Mouse (Mus musculus) liver, embryonic 15.5 days (tissue): ENCODE measurements around the gene Nfe2l2. TPM values are rescaled to one million over a fixed set of nuclear protein-coding genes. Genes with fewer than 3 reads are reported as not detected.

Source experiments
- ATAC-seq: fragments of 200-750 bp; cut with Nextera tagmentation; 2 replicates; pipeline ENCODE4 v1.8.0; 2017; ENCODE audit warnings: moderate number of reproducible peaks, mild to moderate bottlenecking, moderate library complexity; ENCODE audit not compliant: insufficient read depth
- H3K27ac ChIP-seq: fragments of 300-500 bp; sonication (generic); replicated peaks from 2 replicates; pipeline ENCODE4 v1.5.1; 2015; ENCODE audit warnings: mild to moderate bottlenecking, inconsistent platforms
- H3K27me3 ChIP-seq: fragments of 300-500 bp; sonication (generic); 2 replicates; pipeline ENCODE4 v1.6.1; 2015; ENCODE audit warnings: mild to moderate bottlenecking, inconsistent platforms
- H3K36me3 ChIP-seq: fragments of 300-500 bp; sonication (generic); replicated peaks from 2 replicates; pipeline ENCODE4 v1.6.1; 2015; ENCODE audit warnings: moderate library complexity, mild to moderate bottlenecking, inconsistent platforms
- H3K4me1 ChIP-seq: fragments of 300-500 bp; sonication (generic); replicated peaks from 2 replicates; pipeline ENCODE4 v1.6.1; 2015; ENCODE audit warnings: inconsistent platforms
- H3K4me2 ChIP-seq: fragments of 300-500 bp; sonication (generic); 2 replicates; pipeline ENCODE4 v1.6.1; 2015; ENCODE audit warnings: moderate library complexity, mild to moderate bottlenecking, inconsistent platforms
- H3K4me3 ChIP-seq: fragments of 300-500 bp; sonication (generic); replicated peaks from 2 replicates; pipeline ENCODE4 v1.5.1; 2015; ENCODE audit warnings: mild to moderate bottlenecking, inconsistent platforms
- H3K9ac ChIP-seq: fragments of 300-500 bp; sonication (generic); 2 replicates; pipeline ENCODE4 v1.6.1; 2015; ENCODE audit warnings: moderate library complexity, mild to moderate bottlenecking, inconsistent platforms
- H3K9me3 ChIP-seq: fragments of 300-500 bp; sonication (generic); replicated peaks from 2 replicates; pipeline ENCODE4 v1.6.1; 2016; ENCODE audit warnings: inconsistent platforms
- WGBS: fragments of 180-500 bp; shearing (Covaris S2); methylation state at CpG from one replicate; pipeline ENCODE4 v1.1.7; 2015; ENCODE audit warnings: mixed read lengths; ENCODE audit not compliant: insufficient replicate concordance; 5-methylcytosine and 5-hydroxymethylcytosine counted together
- polyA plus RNA-seq: library from polyadenylated mRNA; unstranded; fragments of >200 nt; fragmentation: Nextera tagmentation; extraction: Ambion mirVana; gene quantifications from 2 replicates; pipeline ENCODE4 v1.2.1, GENCODE M21; 2015

The Nfe2l2 gene
- polyA plus RNA-seq, 1 experiment from 2014 or later, result 37.1 TPM

DNA sequence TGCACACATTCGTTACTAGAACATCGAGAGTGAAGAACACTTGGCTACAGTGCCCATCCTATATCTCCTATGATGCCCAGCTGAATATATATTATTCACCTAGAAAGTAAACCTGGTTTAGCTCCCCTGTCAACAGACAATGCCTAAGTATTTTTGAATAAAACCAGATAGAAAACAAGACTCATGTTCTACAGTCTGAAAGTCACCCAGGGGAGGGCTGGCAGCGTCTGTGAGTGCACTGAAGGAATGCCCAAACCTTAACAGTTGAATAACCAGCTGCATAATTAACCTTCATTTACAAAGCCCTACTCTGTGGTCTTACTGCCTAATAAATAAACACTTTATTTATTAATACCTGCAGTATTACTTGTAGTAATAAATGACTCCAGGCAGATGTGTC is 19.9 kb downstream of the Nfe2l2 start:
- Histone ChIP-seq H3K4me2 (no peak overlapping the region), H3K9ac (no peak overlapping the region), H3K36me3 (peaks cover 44% of the 10 kb centered on the region), H3K9me3 (no peaks in the 10 kb centered on the region), H3K4me1 (peaks cover 77% of the 10 kb centered on the region), H3K4me3 (no peak overlapping the region), H3K27me3 (no peaks in the 10 kb centered on the region), H3K27ac (no peak overlapping the region)
- no peak for ATAC-seq
- 79% methylated on average over 3 of the region's 3 CpGs for WGBS

DNA sequence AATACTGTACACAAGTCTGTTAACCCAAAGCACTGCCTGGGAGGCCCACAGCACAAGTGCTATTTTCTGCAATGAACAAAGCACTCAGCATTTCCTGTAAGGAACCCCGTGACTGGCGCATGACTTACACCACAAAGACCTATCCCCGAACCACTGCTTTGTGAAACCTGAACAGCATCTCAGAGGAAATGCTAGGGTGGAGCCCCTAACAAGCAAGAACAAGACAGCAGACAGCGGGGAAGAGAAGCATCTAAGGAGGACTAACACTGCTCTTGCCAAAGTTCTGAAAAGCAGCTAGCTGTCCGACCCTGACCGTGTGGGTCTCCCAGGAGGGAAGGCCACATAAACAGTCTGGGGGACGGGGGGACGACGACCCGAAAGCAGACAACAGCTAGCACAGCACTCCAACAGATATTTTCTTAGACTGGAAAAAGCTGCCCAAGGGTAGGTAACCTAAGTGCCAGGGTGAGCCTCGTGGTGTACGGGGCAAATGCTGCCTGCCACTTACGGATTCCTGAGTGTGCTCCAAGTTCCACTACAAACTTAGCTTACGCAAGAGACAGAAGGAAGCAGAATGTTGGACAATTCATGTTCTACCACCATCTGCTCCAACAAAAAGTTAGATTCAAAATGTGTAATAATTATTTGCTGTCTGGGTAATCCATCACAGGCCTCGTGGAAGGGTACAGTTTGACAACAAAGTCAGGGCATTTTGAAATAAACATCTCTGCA is 21.3 kb downstream of the Nfe2l2 start:
- H3K9ac ChIP-seq, result no peak overlapping the region
- peak; percentile 29 for ATAC-seq
- no peaks in the 10 kb centered on the region for H3K27me3 ChIP-seq
- H3K4me3 ChIP-seq, result no peak overlapping the region
- H3K4me1 ChIP-seq, result peaks cover 65% of the 10 kb centered on the region
- H3K9me3 ChIP-seq, result no peaks in the 10 kb centered on the region
- peaks cover 44% of the 10 kb centered on the region for H3K36me3 ChIP-seq
- 34% methylated on average over 15 of the region's 15 CpGs for WGBS
- peak overlapping the region; percentile 77 for H3K27ac ChIP-seq
- H3K4me2 ChIP-seq, result peak overlapping the region; percentile 41; the same call in 1 of the 2 replicates

DNA sequence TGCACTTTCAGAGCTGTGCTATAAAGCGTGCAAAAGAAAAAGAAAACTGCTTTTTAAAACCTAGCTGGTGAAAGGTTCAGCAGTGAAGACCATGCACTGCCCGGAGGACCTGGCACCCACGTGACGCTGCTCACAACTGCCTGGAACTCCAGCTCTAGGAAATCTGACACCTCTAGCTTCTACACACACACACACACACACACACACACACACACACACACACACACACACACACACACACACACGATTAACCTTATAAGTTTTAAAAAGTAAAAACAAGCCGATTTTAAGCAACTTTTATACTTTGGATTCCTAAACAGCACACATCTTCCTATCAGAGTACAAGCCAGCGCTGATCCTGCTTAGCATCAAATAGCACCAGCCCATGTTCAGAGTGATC is 23.0 kb downstream of the Nfe2l2 start:
- ATAC-seq, result no peak
- Histone ChIP-seq H3K36me3 (peaks cover 54% of the 10 kb centered on the region), H3K4me2 (no peak overlapping the region), H3K9me3 (no peaks in the 10 kb centered on the region), H3K27me3 (no peaks in the 10 kb centered on the region), H3K4me3 (no peak overlapping the region), H3K27ac (no peak overlapping the region), H3K4me1 (peaks cover 48% of the 10 kb centered on the region), H3K9ac (no peak overlapping the region)
- 68% methylated on average over 7 of the region's 7 CpGs for WGBS

DNA sequence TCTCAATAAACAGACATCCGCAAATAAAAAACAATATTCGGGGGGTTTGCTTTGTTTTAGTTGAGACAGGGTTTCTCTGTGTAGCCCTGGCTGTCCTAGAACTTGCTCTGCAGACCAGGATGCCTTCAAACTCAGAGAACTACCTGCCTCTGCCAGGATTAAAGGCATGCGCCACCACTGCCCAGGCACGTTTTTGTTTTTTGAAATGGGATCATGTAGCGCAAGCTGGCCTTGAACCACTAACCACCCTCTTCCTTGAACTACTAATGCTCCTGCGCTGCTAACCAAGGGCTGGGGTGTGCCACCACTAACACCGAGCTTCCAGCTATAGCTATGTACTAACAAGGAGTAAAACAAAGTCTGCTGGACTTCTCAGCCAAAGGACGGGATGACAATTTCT is 24.5 kb downstream of the Nfe2l2 start:
- no peak overlapping the region for H3K9ac ChIP-seq
- H3K27ac ChIP-seq, result no peak overlapping the region
- WGBS, result 86% methylated on average over 8 of the region's 8 CpGs
- ATAC-seq, result no peak
- H3K4me3 ChIP-seq, result no peak overlapping the region
- H3K4me1 ChIP-seq, result peaks cover 36% of the 10 kb centered on the region
- H3K36me3 ChIP-seq, result peaks cover 65% of the 10 kb centered on the region
- no peaks in the 10 kb centered on the region for H3K9me3 ChIP-seq
- H3K4me2 ChIP-seq, result no peak overlapping the region
- H3K27me3 ChIP-seq, result no peaks in the 10 kb centered on the region

DNA sequence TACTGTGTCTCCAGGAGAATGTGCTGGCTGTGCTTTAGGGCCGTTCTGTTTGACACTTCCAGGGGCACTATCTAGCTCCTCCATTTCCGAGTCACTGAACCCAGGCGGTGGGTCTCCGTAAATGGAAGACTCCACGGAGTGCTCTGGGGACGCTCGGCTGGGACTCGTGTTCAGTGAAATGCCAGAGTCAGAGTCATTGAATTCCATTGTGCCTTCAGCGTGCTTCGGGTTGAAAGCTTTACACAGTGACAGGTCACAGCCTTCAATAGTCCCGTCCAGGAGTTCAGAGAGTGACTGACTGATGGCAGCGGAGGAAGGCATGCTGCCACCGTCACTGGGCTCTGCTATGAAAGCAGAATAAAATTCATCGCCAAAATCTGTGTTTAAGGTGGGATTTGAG is 27.9 kb downstream of the Nfe2l2 start:
- Histone ChIP-seq H3K27ac (no peak overlapping the region), H3K36me3 (peaks cover 75% of the 10 kb centered on the region), H3K4me2 (no peak overlapping the region), H3K9ac (no peak overlapping the region), H3K27me3 (no peaks in the 10 kb centered on the region), H3K9me3 (no peaks in the 10 kb centered on the region), H3K4me3 (no peak overlapping the region), H3K4me1 (peaks cover 14% of the 10 kb centered on the region)
- 89% methylated on average over 14 of the region's 14 CpGs for WGBS
- ATAC-seq, result no peak

DNA sequence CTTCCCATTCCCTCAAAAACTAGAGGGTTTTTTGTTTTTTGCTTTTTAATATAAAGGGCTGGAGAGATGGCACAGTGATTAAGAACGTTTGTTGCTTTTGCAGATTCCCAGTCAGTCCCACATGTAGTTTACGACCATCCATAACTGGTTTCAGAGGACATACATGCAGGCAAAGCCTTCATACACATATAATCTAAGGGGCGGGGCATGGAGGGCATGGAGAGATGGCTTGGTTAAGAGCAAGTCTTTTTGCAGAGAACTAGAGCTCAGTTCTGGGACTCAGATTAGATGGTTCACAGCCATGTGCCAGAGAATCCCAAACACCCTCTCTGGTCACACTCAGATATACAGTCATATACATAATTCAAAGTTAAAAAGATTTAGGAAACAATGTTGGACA is 31.9 kb downstream of the Nfe2l2 start:
- Histone ChIP-seq H3K4me2 (no peak overlapping the region), H3K27me3 (no peaks in the 10 kb centered on the region), H3K9me3 (no peaks in the 10 kb centered on the region), H3K36me3 (peaks cover 48% of the 10 kb centered on the region), H3K4me1 (peaks cover 10% of the 10 kb centered on the region; the same call in 1 of the 2 replicates), H3K9ac (no peak overlapping the region), H3K4me3 (no peak overlapping the region), H3K27ac (no peak overlapping the region)
- ATAC-seq, result no peak
- WGBS, result 53% methylated on average over 3 of the region's 3 CpGs

DNA sequence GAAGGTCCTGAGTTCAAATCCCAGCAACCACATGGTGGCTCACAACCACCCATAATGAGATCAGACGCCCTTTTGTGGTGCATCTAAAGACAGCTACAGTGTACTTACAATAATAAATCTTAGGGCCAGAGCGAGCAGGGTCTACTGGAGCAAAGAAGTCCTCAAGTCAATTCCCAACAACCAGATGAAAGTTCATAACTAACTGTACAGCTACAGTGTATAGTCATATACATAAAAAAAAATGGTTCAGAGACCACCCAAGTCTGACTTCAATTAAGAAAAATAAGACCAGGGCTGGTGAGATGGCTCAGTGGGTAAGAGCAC is 33.1 kb downstream of the Nfe2l2 start:
- H3K9ac ChIP-seq, result no peak overlapping the region
- H3K4me3 ChIP-seq, result no peak overlapping the region
- H3K9me3 ChIP-seq, result no peaks in the 10 kb centered on the region
- H3K27me3 ChIP-seq, result no peaks in the 10 kb centered on the region
- peaks cover 10% of the 10 kb centered on the region; the same call in 1 of the 2 replicates for H3K4me1 ChIP-seq
- no peak for ATAC-seq
- no peak overlapping the region for H3K4me2 ChIP-seq
- 76% methylated on average over 2 of the region's 2 CpGs for WGBS
- H3K36me3 ChIP-seq, result peaks cover 38% of the 10 kb centered on the region
- no peak overlapping the region for H3K27ac ChIP-seq

DNA sequence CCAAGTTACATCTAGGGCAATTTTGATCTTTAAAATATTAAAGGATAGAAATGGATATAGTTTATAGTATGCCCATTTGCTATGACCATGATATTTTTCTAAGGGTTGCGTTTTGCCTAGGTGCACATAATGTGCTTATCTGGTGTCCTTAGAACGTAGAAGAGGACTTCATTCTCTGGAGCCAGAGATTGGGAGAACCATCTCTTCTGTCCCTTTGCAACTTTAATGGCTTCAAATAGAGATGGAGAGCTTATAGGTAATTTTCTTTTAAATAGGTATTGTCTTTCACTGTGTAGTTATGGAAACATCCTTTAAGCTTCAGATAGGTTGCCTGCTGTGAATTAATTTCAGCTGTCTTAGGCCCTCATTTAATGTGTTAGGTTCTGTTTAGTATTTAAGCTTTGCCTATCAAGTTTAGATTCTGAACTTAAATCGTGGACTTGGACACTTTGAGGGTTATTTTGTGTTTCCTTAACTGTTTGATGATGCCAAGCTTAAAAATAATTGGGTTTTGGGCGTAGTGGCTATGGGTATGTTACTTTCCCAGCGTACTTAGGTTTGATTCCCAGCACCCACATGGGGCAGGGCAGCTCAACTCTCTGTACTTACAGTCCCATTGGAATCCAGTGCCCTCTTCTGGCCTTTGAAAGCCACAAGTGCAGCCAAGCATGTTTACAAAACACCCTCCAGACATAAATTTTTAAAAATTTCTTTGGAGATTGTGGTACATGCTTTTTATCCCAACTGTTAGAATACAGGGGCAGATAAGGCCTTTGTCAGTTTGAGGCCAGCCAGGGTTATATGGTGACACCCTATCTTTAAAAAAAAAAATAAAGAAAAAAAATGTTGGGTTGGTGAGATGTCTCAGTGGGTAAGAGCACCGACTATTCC is 33.8 kb downstream of the Nfe2l2 start:
- ATAC-seq, result no peak
- Histone ChIP-seq H3K9me3 (no peaks in the 10 kb centered on the region), H3K36me3 (peaks cover 34% of the 10 kb centered on the region), H3K4me3 (no peak overlapping the region), H3K4me1 (peaks cover 10% of the 10 kb centered on the region; the same call in 1 of the 2 replicates), H3K4me2 (no peak overlapping the region), H3K9ac (no peak overlapping the region), H3K27ac (no peak overlapping the region), H3K27me3 (no peaks in the 10 kb centered on the region)
- WGBS, result 65% methylated on average over 6 of the region's 6 CpGs

DNA sequence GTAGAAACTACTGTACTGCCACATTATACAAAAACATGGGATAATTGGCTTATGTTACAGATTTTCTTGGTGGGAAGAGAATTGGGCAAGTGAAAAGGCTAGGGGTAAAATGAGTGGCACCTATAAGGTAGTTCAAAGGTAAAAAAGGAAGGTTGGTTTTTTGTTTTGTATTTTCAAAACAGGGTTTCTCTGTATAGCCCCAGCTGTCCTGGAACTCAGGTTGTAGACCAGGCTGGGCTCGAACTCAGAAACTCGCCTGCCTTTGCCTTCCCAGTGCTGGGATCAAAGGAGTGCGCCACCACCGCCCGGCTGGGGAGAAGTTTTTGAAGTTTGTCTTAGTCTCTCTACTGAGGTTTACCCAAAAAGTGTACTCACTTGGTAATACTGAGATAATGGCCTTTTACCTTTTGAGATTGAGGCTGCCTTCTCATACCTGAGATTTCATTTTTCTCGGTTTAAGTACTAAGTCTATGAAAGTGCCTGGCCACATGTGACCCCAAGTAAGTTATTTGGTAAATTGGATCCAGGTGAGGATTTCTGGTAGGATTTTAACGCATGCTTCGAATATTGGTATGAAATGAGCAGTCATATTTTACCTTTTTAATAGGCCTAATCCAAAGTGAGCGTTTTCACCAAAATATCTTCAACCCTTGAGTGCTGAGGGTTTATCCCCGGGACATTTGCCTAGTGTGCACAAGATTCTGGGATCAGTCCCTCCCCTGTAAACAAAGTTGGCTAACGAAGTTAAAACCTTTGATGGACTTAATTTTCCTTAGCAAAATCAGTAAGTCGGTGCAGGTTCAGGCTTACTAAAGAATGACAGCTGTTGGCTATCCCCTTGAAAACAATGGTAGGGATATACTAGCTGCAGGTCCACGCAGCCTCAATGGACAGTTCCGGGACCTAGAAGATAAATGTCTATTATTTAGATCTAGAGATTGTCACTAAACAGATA is 34.7 kb downstream of the Nfe2l2 start:
- ATAC-seq, result no peak
- Histone ChIP-seq H3K27me3 (no peaks in the 10 kb centered on the region), H3K27ac (peak overlapping the region; percentile 24; the same call in 1 of the 2 replicates), H3K4me1 (peaks cover 10% of the 10 kb centered on the region; the same call in 1 of the 2 replicates), H3K9ac (no peak overlapping the region), H3K4me2 (no peak overlapping the region), H3K36me3 (peaks cover 34% of the 10 kb centered on the region), H3K9me3 (no peaks in the 10 kb centered on the region), H3K4me3 (no peak overlapping the region)
- WGBS, result 39% methylated on average over 14 of the region's 14 CpGs

DNA sequence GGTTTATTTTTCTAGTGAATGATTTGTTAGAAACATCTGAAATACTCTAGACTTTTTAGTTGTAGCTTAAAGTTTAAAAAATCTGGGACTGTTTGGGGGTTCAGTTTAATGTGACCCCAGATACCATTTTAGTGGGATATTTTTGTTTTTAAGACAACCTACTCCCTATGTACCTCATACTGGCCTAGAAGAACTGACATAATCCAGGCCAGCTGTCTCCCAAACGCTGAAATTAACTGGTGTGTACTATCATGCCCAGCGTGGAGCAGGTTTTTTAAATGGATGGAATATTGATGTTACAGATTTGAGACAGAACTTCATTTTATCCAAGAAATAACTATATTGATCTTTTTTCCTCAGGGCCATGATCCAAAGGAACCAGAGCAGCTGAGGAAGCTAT is 43.3 kb downstream of the Nfe2l2 start:
- Histone ChIP-seq H3K4me3 (peak overlapping the region; percentile 95), H3K4me1 (peaks cover 31% of the 10 kb centered on the region), H3K36me3 (peaks cover 48% of the 10 kb centered on the region), H3K27me3 (no peaks in the 10 kb centered on the region), H3K27ac (no peak overlapping the region), H3K9ac (peak overlapping the region; percentile 98), H3K9me3 (no peaks in the 10 kb centered on the region), H3K4me2 (peak overlapping the region; percentile 87)
- 34% methylated on average over 2 of the region's 2 CpGs for WGBS
- no peak for ATAC-seq
